Mouse (Mus musculus) embryonic fibroblast, embryonic 13.5 days (primary cell): ENCODE data around the gene Hoxb5.

Source experiments
- CTCF ChIP-seq: IDR thresholded peaks from 2 replicates; pipeline ENCODE4 v1.5.1; 2011; ENCODE audit warnings: mild to moderate bottlenecking, control low read depth, low read length, moderate library complexity, borderline replicate concordance; ENCODE audit not compliant: insufficient read depth
- POLR2A ChIP-seq: IDR thresholded peaks from 2 replicates; pipeline ENCODE4 v1.6.1; 2011; ENCODE audit warnings: low read depth, mild to moderate bottlenecking, control low read depth, low read length, moderate library complexity

DNA sequence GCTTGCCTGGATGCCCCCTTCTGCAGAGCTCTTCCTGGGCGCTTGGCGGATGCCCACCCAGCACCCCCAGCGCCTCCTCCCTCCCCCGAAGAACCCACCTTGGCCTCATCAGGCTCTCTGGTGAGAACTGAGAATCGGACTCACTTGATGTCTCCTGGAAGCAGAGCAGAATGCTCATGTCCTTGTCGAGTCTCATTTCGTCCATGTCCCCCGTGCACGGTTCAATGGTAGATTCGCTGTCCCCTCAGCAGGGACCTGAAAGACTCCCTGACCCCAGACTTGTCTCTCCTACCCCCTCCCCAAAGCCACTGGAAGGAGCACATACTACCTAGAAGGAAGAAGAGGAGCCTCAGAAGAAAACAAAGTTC lies 2.1 kb upstream of the Hoxb5 start:
- TF ChIP-seq POLR2A (no peak), CTCF (no peak)
